Mouse (Mus musculus): ENCODE results near the gene Pex1. TPM values are rescaled to one million over a fixed set of nuclear protein-coding genes. Genes with fewer than 3 reads are reported as not detected.

The Pex1 gene
- total and polyA plus RNA-seq, 3 experiments: 6.3 to 19.4 TPM; not detected in 1

GRCm38 (mm10) chr5:3646991-3647707 lies 51.3 kb downstream of the Pex1 start:
- Histone ChIP-seq H3K9ac (ENCODE audit: control insufficient read depth, low read depth, low read length, poor library complexity, severe bottlenecking) (peak overlapping the region; percentile 85), H3K27ac (ENCODE audit: control insufficient read depth, low read depth, low read length) (peak overlapping the region; percentile 77), H3K36me3 (ENCODE audit: control insufficient read depth in 1 of 2, insufficient read depth in 2 of 2, low read length in 2 of 2) (peaks cover 22 to 32% of the 10 kb centered on the region in 2 experiments), H3K4me3 (ENCODE audit: control insufficient read depth in 1 of 2, insufficient read depth in 1 of 2, low read depth in 2 of 2, low read length in 2 of 2) (peak overlapping the region; percentile 79 to 90), H3K4me1 (ENCODE audit: control insufficient read depth in 1 of 2, insufficient read depth in 2 of 2, low read length in 2 of 2) (peaks cover 8 to 28% of the 10 kb centered on the region in 2 experiments), H3K9me3 (replicated peaks; ENCODE audit: insufficient read depth, low read length) (no peaks in the 10 kb centered on the region), H3K27me3 (ENCODE audit: control insufficient read depth in 1 of 2, insufficient read depth in 2 of 2, low read length in 2 of 2) (no peaks in the 10 kb centered on the region), H3K79me2 (ENCODE audit: control insufficient read depth, insufficient read depth, low read length, poor library complexity) (peaks cover 25% of the 10 kb centered on the region)
- DNase-seq (ENCODE audit: low read depth, low spot score): peak; percentile 85
- TF ChIP-seq TBP (IDR thresholded peaks at IDR 0.05; ENCODE audit: low read depth, low read length): 0 out of 2 replicates have a peak, but pooled peaks have one; percentile 19
- TF ChIP-seq USF2 (IDR thresholded peaks at IDR 0.05; ENCODE audit: borderline replicate concordance in 1 of 2, insufficient read depth in 1 of 2, low read depth in 1 of 2, low read length in 2 of 2): no peak
- no peak for TF ChIP-seq GABPA (IDR thresholded peaks at IDR 0.05; ENCODE audit: low read depth, low read length)
- TF ChIP-seq MYB (IDR thresholded peaks at IDR 0.05; ENCODE audit: low read depth, low read length): no peak
- 0 out of 2 replicates have a peak, but pooled peaks have one; percentile 51 for TF ChIP-seq HCFC1 (IDR thresholded peaks at IDR 0.05; ENCODE audit: low read depth, low read length)
- TF ChIP-seq MAX (IDR thresholded peaks at IDR 0.05; ENCODE audit: low read length): peak; percentile 22; the same call in 1 of the 2 replicates
- TF ChIP-seq USF1 (IDR thresholded peaks at IDR 0.05; ENCODE audit: low read depth, low read length): no peak
- TF ChIP-seq POLR2AphosphoS2 (IDR thresholded peaks at IDR 0.05; ENCODE audit: low read length): no peak
- peak; percentile 30 for TF ChIP-seq MXI1 (IDR thresholded peaks at IDR 0.05; ENCODE audit: low read depth, low read length)
- no peak; the same call in 1 of the 2 replicates for TF ChIP-seq ELF1 (IDR thresholded peaks at IDR 0.05; ENCODE audit: low read depth, low read length)
- no peak for TF ChIP-seq EP300 (IDR thresholded peaks at IDR 0.05; ENCODE audit: low read depth in 1 of 2, low read length in 2 of 2)
- TF ChIP-seq NRF1 (IDR thresholded peaks at IDR 0.05; ENCODE audit: insufficient read depth, low read depth, low read length, poor library complexity, severe bottlenecking): no peak
- no peak for TF ChIP-seq MAFK (IDR thresholded peaks at IDR 0.05; ENCODE audit: borderline replicate concordance, low read depth, low read length)
- TF ChIP-seq POLR2A (IDR thresholded peaks at IDR 0.05; ENCODE audit: control insufficient read depth in 1 of 2, insufficient read depth in 1 of 2, low read depth in 1 of 2, low read length in 2 of 2, poor library complexity in 1 of 2): no peak
- peak; percentile 51 for TF ChIP-seq ZC3H11A (IDR thresholded peaks at IDR 0.05; ENCODE audit: low read depth, low read length)
- TF ChIP-seq MYC (IDR thresholded peaks at IDR 0.05; ENCODE audit: low read depth, low read length): 0 out of 2 replicates have a peak, but pooled peaks have one; percentile 61
- no peak for TF ChIP-seq MEF2A (IDR thresholded peaks at IDR 0.05; ENCODE audit: extremely low read depth, insufficient replicate concordance, low read depth, low read length, poor library complexity, severe bottlenecking)
- peak; percentile 67 for TF ChIP-seq SMC3 (IDR thresholded peaks at IDR 0.05; ENCODE audit: low read depth, low read length)
- TF ChIP-seq JUND (IDR thresholded peaks at IDR 0.05; ENCODE audit: low read depth, low read length): 0 out of 2 replicates have a peak, but pooled peaks have one; percentile 36
- TF ChIP-seq RAD21 (IDR thresholded peaks at IDR 0.05; ENCODE audit: low read depth, low read length): peak; percentile 79
- TF ChIP-seq CHD2 (IDR thresholded peaks at IDR 0.05; ENCODE audit: low read length): no peak
- no peak for TF ChIP-seq GATA1 (IDR thresholded peaks at IDR 0.05; ENCODE audit: low read depth, low read length)
- no peak for TF ChIP-seq ETS1 (IDR thresholded peaks at IDR 0.05; ENCODE audit: low read depth, low read length)
- no peak for TF ChIP-seq POLR2AphosphoS5 (IDR thresholded peaks at IDR 0.05; ENCODE audit: borderline replicate concordance, low read depth, low read length)
- no peak for TF ChIP-seq TAL1 (IDR thresholded peaks at IDR 0.05; ENCODE audit: low read length)
- TF ChIP-seq RCOR1 (IDR thresholded peaks at IDR 0.05; ENCODE audit: low read depth, low read length): no peak; the same call in 1 of the 2 replicates
- TF ChIP-seq CHD1 (IDR thresholded peaks at IDR 0.05; ENCODE audit: low read depth, low read length): peak; percentile 92; the same call in 1 of the 2 replicates
- TF ChIP-seq SIN3A (IDR thresholded peaks at IDR 0.05; ENCODE audit: low read length): peak; percentile 86
- TF ChIP-seq ZMIZ1 (IDR thresholded peaks at IDR 0.05; ENCODE audit: low read depth, low read length): no peak
- no peak for TF ChIP-seq NELFE (IDR thresholded peaks at IDR 0.05; ENCODE audit: low read depth, low read length)
- peak; percentile 18 to 72 (median 70); a peak in 4 of 6 replicates for TF ChIP-seq CTCF (IDR thresholded peaks at IDR 0.05 in 2 of 3, conservative IDR thresholded peaks at IDR 0.05 in 1 of 3; ENCODE audit: control insufficient read depth in 1 of 3, insufficient read depth in 1 of 3, low read depth in 2 of 3, low read length in 3 of 3, poor library complexity in 1 of 3, severe bottlenecking in 1 of 3)
- no peak for TF ChIP-seq TCF12 (IDR thresholded peaks at IDR 0.05; ENCODE audit: low read depth, low read length)
- 0 out of 2 replicates have a peak, but pooled peaks have one; percentile 29 for TF ChIP-seq ZNF384 (IDR thresholded peaks at IDR 0.05; ENCODE audit: low read depth, low read length)
- TF ChIP-seq MAZ (IDR thresholded peaks at IDR 0.05; ENCODE audit: low read depth, low read length): peak; percentile 88
- no peak for TF ChIP-seq ZKSCAN1 (IDR thresholded peaks at IDR 0.05; ENCODE audit: low read depth, low read length)
- TF ChIP-seq BHLHE40 (IDR thresholded peaks at IDR 0.05; ENCODE audit: borderline replicate concordance, low read depth, low read length): no peak

All from MEL (cell line).